Mouse (Mus musculus) kidney, embryonic 15.5 days (tissue): ENCODE data around the gene Narf. TPM values are rescaled to one million over a fixed set of nuclear protein-coding genes. Genes with fewer than 3 reads are reported as not detected.

Experiments
- polyA plus RNA-seq: library from polyadenylated mRNA; unstranded; fragments of >200 nt; fragmentation: Nextera tagmentation; extraction: Ambion mirVana; gene quantifications from 2 replicates; pipeline ENCODE4 v1.2.1, GENCODE M21; 2015

The Narf gene
- polyA plus RNA-seq, 1 experiment from 2014 or later, result 60.5 TPM

Other genes with a start within 250 kb of the Narf start
- 129 and 140 TPM in 2 replicates for gene Csnk1d, start 245.9 kb upstream of the Narf start, polyA plus RNA-seq
- 0.28 and 0.31 TPM in 2 replicates for gene Cd7, start 197.8 kb upstream of the Narf start, polyA plus RNA-seq
- 0.06 TPM in 1 of 2 replicates, not detected in the other for gene Sectm1b, start 173.7 kb upstream of the Narf start, polyA plus RNA-seq
- 0.34 TPM in 1 of 2 replicates, not detected in the other for gene Sectm1a, start 156.0 kb upstream of the Narf start, polyA plus RNA-seq
- gene Tex19.2, start 118.6 kb upstream of the Narf start, polyA plus RNA-seq, result not detected in 2 replicates
- gene Tex19.1, start 91.1 kb upstream of the Narf start, polyA plus RNA-seq, result 0.09 TPM in 1 of 2 replicates, not detected in the other
- gene Uts2r, start 77.0 kb upstream of the Narf start, polyA plus RNA-seq, result 0.09 TPM in 1 of 2 replicates, not detected in the other
- gene Hexdc, start 32.8 kb upstream of the Narf start, polyA plus RNA-seq, result 9.6 and 13.7 TPM in 2 replicates
- 31.7 and 32.0 TPM in 2 replicates for gene Ogfod3, start 32.5 kb upstream of the Narf start, polyA plus RNA-seq
- gene Cybc1, start 7.9 kb upstream of the Narf start, polyA plus RNA-seq, result 32.6 and 34.4 TPM in 2 replicates
- 8.0 TPM in 2 replicates for gene Foxk2, start 22.7 kb downstream of the Narf start, polyA plus RNA-seq
- 87.5 and 90.5 TPM in 2 replicates for gene Wdr45b, start 117.2 kb downstream of the Narf start, polyA plus RNA-seq
- gene Rab40b, start 151.0 kb downstream of the Narf start, polyA plus RNA-seq, result 5.5 and 6.8 TPM in 2 replicates
- 8.7 and 9.9 TPM in 2 replicates for gene Fn3krp, start 184.1 kb downstream of the Narf start, polyA plus RNA-seq
- 2.6 and 2.7 TPM in 2 replicates for gene Fn3k, start 197.7 kb downstream of the Narf start, polyA plus RNA-seq
- 33.9 and 37.4 TPM in 2 replicates for gene Tbcd, start 214.7 kb downstream of the Narf start, polyA plus RNA-seq